Comparison of ENCODE assay signal across 14 mouse cellular contexts in genomic region chr6:95698536-95699162, GRCm38 (mm10). TPM values are rescaled to one million over a fixed set of nuclear protein-coding genes. Genes with fewer than 3 reads are reported as not detected.
DNase-seq lines count a peak whose midpoint lies in the region; ATAC-seq lines count a peak whose summit lies in the region.
"Had no signal": no experiment of that assay in that cellular context is flagged by ENCODE, and none has a peak within 500 bp of the region (broad histone marks: within the 10 kb centered on the region; RNA-seq: fewer than 3 reads in every experiment).

No protein-coding gene starts in this region.

- H3K9ac ChIP-seq in hindbrain, embryonic 16.5 days (ENCODE audit: low read depth, low read length) = no peak overlapping the region
- H3K9ac ChIP-seq in midbrain, embryonic 12.5 days (replicated peaks) = no peak overlapping the region
- no peak overlapping the region for H3K9ac ChIP-seq in midbrain, embryonic 15.5 days
- H3K9ac ChIP-seq: intestine, embryonic 15.5 days; liver, postnatal 0 days; stomach, embryonic 15.5 days had no signal

- no peak overlapping the region for H3K4me2 ChIP-seq in hindbrain, embryonic 16.5 days (ENCODE audit: low read length)
- H3K4me2 ChIP-seq in midbrain, embryonic 12.5 days (replicated peaks) = no peak overlapping the region
- no peak overlapping the region for H3K4me2 ChIP-seq in midbrain, embryonic 15.5 days
- H3K4me2 ChIP-seq: intestine, embryonic 15.5 days; stomach, embryonic 15.5 days had no signal

- WGBS in hindbrain, embryonic 10.5 days = 23% methylated on average over 5 of the region's 6 CpGs
- 37% methylated on average over 3 of the region's 6 CpGs for WGBS in hindbrain, embryonic 16.5 days
- WGBS in midbrain, embryonic 12.5 days = 8% methylated on average over 3 of the region's 6 CpGs
- 28% methylated on average over 6 of the region's 6 CpGs for WGBS in midbrain, embryonic 15.5 days

- peak; percentile 71 for DNase-seq in embryo, embryonic 10.5 days (ENCODE audit: low spot score)
- no peak for DNase-seq in embryo, embryonic 10 days (ENCODE audit: low spot score)
- peak; percentile 45 for DNase-seq in hindbrain, embryonic 10.5 days (ENCODE audit: low spot score)
- no peak for DNase-seq in gastrocnemius, adult 18-20 months (ENCODE audit: low spot score)
- DNase-seq: adrenal gland, adult 8-10 months; cerebellum, postnatal 14 days; kidney, postnatal 10 days; liver, postnatal 0 days had no signal

- no peaks in the 10 kb centered on the region for H3K27me3 ChIP-seq in hindbrain, embryonic 10.5 days (ENCODE audit: insufficient read depth, poor library complexity, severe bottlenecking)
- H3K27me3 ChIP-seq in hindbrain, embryonic 16.5 days (replicated peaks; ENCODE audit: control insufficient read depth, insufficient read depth, low read length) = no peaks in the 10 kb centered on the region
- H3K27me3 ChIP-seq in midbrain, embryonic 12.5 days = no peaks in the 10 kb centered on the region
- H3K27me3 ChIP-seq in midbrain, embryonic 15.5 days (replicated peaks) = no peaks in the 10 kb centered on the region
- H3K27me3 ChIP-seq: intestine, embryonic 15.5 days; stomach, embryonic 15.5 days had no signal

- peak overlapping the region; percentile 79 for H3K27ac ChIP-seq in hindbrain, embryonic 10.5 days
- H3K27ac ChIP-seq in hindbrain, embryonic 16.5 days (ENCODE audit: low read depth, low read length) = no peak overlapping the region
- no peak overlapping the region for H3K27ac ChIP-seq in midbrain, embryonic 12.5 days (replicated peaks)
- H3K27ac ChIP-seq in midbrain, embryonic 15.5 days = no peak overlapping the region
- H3K27ac ChIP-seq: intestine, embryonic 15.5 days; stomach, embryonic 15.5 days had no signal

- no peak for ATAC-seq in hindbrain, embryonic 16.5 days
- ATAC-seq in midbrain, embryonic 12.5 days (ENCODE audit: low FRiP score, low read depth) = peak; percentile 56
- no peak for ATAC-seq in midbrain, embryonic 15.5 days (replicated peaks)
- ATAC-seq in inflammation-experienced regulatory T-cells, adult 6 months = no peak
- ATAC-seq: intestine, embryonic 15.5 days; liver, postnatal 0 days had no signal

- H3K4me3 ChIP-seq in hindbrain, embryonic 10.5 days = no peak overlapping the region
- no peak overlapping the region for H3K4me3 ChIP-seq in hindbrain, embryonic 16.5 days (ENCODE audit: low read length)
- H3K4me3 ChIP-seq in midbrain, embryonic 12.5 days = no peak overlapping the region
- H3K4me3 ChIP-seq in midbrain, embryonic 15.5 days = no peak overlapping the region
- H3K4me3 ChIP-seq: intestine, embryonic 15.5 days; stomach, embryonic 15.5 days had no signal

- peaks cover 20% of the 10 kb centered on the region for H3K4me1 ChIP-seq in hindbrain, embryonic 10.5 days (replicated peaks)
- no peaks in the 10 kb centered on the region; the same call in 1 of the 2 replicates for H3K4me1 ChIP-seq in hindbrain, embryonic 16.5 days (ENCODE audit: control insufficient read depth, insufficient read depth, low read depth, low read length)
- peaks cover 9% of the 10 kb centered on the region; the same call in 1 of the 2 replicates for H3K4me1 ChIP-seq in midbrain, embryonic 12.5 days
- H3K4me1 ChIP-seq in midbrain, embryonic 15.5 days = peaks cover 4% of the 10 kb centered on the region; the same call in 1 of the 2 replicates

- H3K9me3 ChIP-seq in hindbrain, embryonic 10.5 days = no peaks in the 10 kb centered on the region
- no peaks in the 10 kb centered on the region for H3K9me3 ChIP-seq in hindbrain, embryonic 16.5 days (ENCODE audit: control insufficient read depth, low read length)
- no peaks in the 10 kb centered on the region for H3K9me3 ChIP-seq in midbrain, embryonic 12.5 days
- H3K9me3 ChIP-seq in midbrain, embryonic 15.5 days = no peaks in the 10 kb centered on the region
- H3K9me3 ChIP-seq: intestine, embryonic 15.5 days; stomach, embryonic 15.5 days had no signal

- H3K36me3 ChIP-seq in hindbrain, embryonic 10.5 days = no peaks in the 10 kb centered on the region
- H3K36me3 ChIP-seq in hindbrain, embryonic 16.5 days (ENCODE audit: control insufficient read depth, insufficient read depth, low read length) = no peaks in the 10 kb centered on the region
- H3K36me3 ChIP-seq in midbrain, embryonic 12.5 days = no peaks in the 10 kb centered on the region
- H3K36me3 ChIP-seq in midbrain, embryonic 15.5 days (replicated peaks) = no peaks in the 10 kb centered on the region
- H3K36me3 ChIP-seq: intestine, embryonic 15.5 days; stomach, embryonic 15.5 days had no signal

RNA-seq across cellular contexts. Expression of gene Suclg2, which starts 20.0 kb away (rescaled TPM):
- polyA plus RNA-seq in hindbrain, embryonic 10.5 days (2016; fragmentation: Nextera tagmentation; extraction: Ambion mirVana) = 35.8 and 54.7 TPM in 2 replicates
- 17.7 and 18.3 TPM in 2 replicates for polyA plus RNA-seq in hindbrain, embryonic 16.5 days (2015; fragmentation: Nextera tagmentation; extraction: Ambion mirVana)
- 29.0 and 30.5 TPM in 2 replicates for polyA plus RNA-seq in midbrain, embryonic 12.5 days (2016; fragmentation: Nextera tagmentation; extraction: Ambion mirVana)
- polyA plus RNA-seq in midbrain, embryonic 15.5 days (2015; fragmentation: Nextera tagmentation; extraction: Ambion mirVana) = 13.6 and 14.9 TPM in 2 replicates
- 10 to 100 TPM; 52.1 to 53.8 TPM for total RNA-seq in gastrocnemius, adult 18-20 months (2021)
- 10 to 100 TPM; 23.3 to 37.8 (median 33.8) TPM for polyA plus RNA-seq in inflammation-experienced regulatory T-cells, adult 6 months (2017; shearing (Covaris generic))

Comparison
In these comparisons a context has a peak if more than half of its experiments do, and no peak if none do; other contexts are left out.
1. DNase-seq: peak in embryo, embryonic 10.5 days (single experiment) and hindbrain, embryonic 10.5 days (single experiment); none in embryo, embryonic 10 days (single experiment) and gastrocnemius, adult 18-20 months (single experiment).